Mouse (Mus musculus) left cerebral cortex, adult 9 months (tissue): ENCODE measurements around the gene Myo1a.
"Not testable (repeated sequence)": the region's sequence is repeated elsewhere in the genome, so short reads cannot be mapped to it uniquely, and the experiment has no call there.

Experiments
- DNase-seq, 2 experiments: peaks; one replicate each; pipeline ENCODE4 v3.0.0; 2022; ENCODE audit warnings: low spot score in 2 of 2

The Myo1a gene

GRCm38 (mm10) chr10:127759181-127760110 lies 54.5 kb downstream of the Myo1a start, which contains the start of the genes Rdh1 and Rdh16f1:
Gene Rdh1, plus strand, starts transcription at chr10:127759721.
Gene Rdh16f1, plus strand, starts transcription at chr10:127759787.
- DNase-seq: no peak

GRCm38 (mm10) chr10:127762926-127763325 lies 58.0 kb downstream of the Myo1a start:
- DNase-seq: not testable (repeated sequence)

GRCm38 (mm10) chr10:127763914-127764680 lies 59.1 kb downstream of the Myo1a start:
- DNase-seq: no peak

GRCm38 (mm10) chr10:127766564-127766963 lies 61.6 kb downstream of the Myo1a start:
- DNase-seq: no peak
